Mouse (Mus musculus) liver (tissue): Measurements from ENCODE around the gene Palm.

Source experiments
- DNase-seq: peaks from one replicate; pipeline ENCODE4 v3.0.0-alpha.2; 2020; ENCODE audit warnings: mixed read lengths

Palm gene

GRCm38 (mm10) chr10:79832026-79832785 is 38.8 kb downstream of the Palm start:
- DNase-seq = no peak

GRCm38 (mm10) chr10:79832786-79833181 is 39.4 kb downstream of the Palm start:
- DNase-seq = no peak

GRCm38 (mm10) chr10:79834769-79835398 is 41.5 kb downstream of the Palm start:
- peak; percentile 75 for DNase-seq

- DNase-seq = no peak
Observed at GRCm38 (mm10) chr10:79836918-79837317, 43.5 kb downstream of the Palm start.

- DNase-seq = no peak
Observed at GRCm38 (mm10) chr10:79838151-79838550, 44.8 kb downstream of the Palm start.

- DNase-seq = no peak
Observed at GRCm38 (mm10) chr10:79840091-79840490, 46.7 kb downstream of the Palm start.

GRCm38 (mm10) chr10:79840644-79841551 is 47.5 kb downstream of the Palm start:
- DNase-seq = peak; percentile 60

- DNase-seq = no peak
Observed at GRCm38 (mm10) chr10:79842322-79842721, 49.0 kb downstream of the Palm start.

GRCm38 (mm10) chr10:79843476-79843875 is 50.1 kb downstream of the Palm start:
- DNase-seq = no peak

- DNase-seq = no peak
Observed at GRCm38 (mm10) chr10:79846553-79846952, 53.2 kb downstream of the Palm start.

- no peak for DNase-seq
Observed at GRCm38 (mm10) chr10:79849941-79850628, 56.7 kb downstream of the Palm start.

- no peak for DNase-seq
Observed at GRCm38 (mm10) chr10:79851653-79852052, 58.3 kb downstream of the Palm start.

- no peak for DNase-seq
Observed at GRCm38 (mm10) chr10:79852107-79852789, 58.9 kb downstream of the Palm start.

GRCm38 (mm10) chr10:79852827-79853226 is 59.5 kb downstream of the Palm start:
- DNase-seq = no peak

- DNase-seq = peak; percentile 88
Observed at GRCm38 (mm10) chr10:79853392-79853791, 60.0 kb downstream of the Palm start.

GRCm38 (mm10) chr10:79853860-79854795 is 60.8 kb downstream of the Palm start, which contains the start of gene Ptbp1:
Ptbp1 (plus strand) TSS chr10:79854427.
- peak; percentile 100 for DNase-seq

- DNase-seq = peak; percentile 72
Observed at GRCm38 (mm10) chr10:79854801-79855541, 61.6 kb downstream of the Palm start.

- DNase-seq = peak; percentile 67
Observed at GRCm38 (mm10) chr10:79855558-79856184, 62.3 kb downstream of the Palm start.

GRCm38 (mm10) chr10:79856280-79856679 is 62.9 kb downstream of the Palm start:
- DNase-seq = no peak
